Mouse (Mus musculus) CH12.LX (cell line): ENCODE results near the gene Ppp1r16b. TPM values are rescaled to one million over a fixed set of nuclear protein-coding genes. Genes with fewer than 3 reads are reported as not detected.

Experiments
- DNase-seq: peaks from one replicate; pipeline ENCODE4 v3.0.0-alpha.2; 2013; ENCODE audit errors: extremely low read depth
- H3K27ac ChIP-seq: 2 replicates; pipeline ENCODE4 v1.5.1; 2012; ENCODE audit warnings: low read depth, mild to moderate bottlenecking, control low read depth, moderate library complexity; ENCODE audit not compliant: insufficient read depth
- H3K27me3 ChIP-seq: replicated peaks from 2 replicates; pipeline ENCODE3; 2012; ENCODE audit warnings: inconsistent platforms
- H3K36me3 ChIP-seq, 2 experiments: replicated peaks in 1 of 2; 2 replicates each; pipeline versions ENCODE3 to v1.6.1; 2012; ENCODE audit warnings: inconsistent platforms in 1 of 2, low read length in 1 of 2, mild to moderate bottlenecking in 1 of 2, mixed read lengths in 1 of 2, moderate library complexity in 1 of 2; ENCODE audit not compliant: control insufficient read depth in 1 of 2, insufficient read depth in 1 of 2
- H3K4me1 ChIP-seq, 2 experiments: 2 replicates each; pipeline ENCODE4 v1.6.1; 2012; ENCODE audit warnings: inconsistent platforms in 1 of 2, moderate library complexity in 1 of 2; ENCODE audit not compliant: insufficient read depth in 2 of 2, control insufficient read depth in 1 of 2
- H3K4me2 ChIP-seq: 2 replicates; pipeline ENCODE4 v1.6.1; 2012; ENCODE audit warnings: low read depth, mild to moderate bottlenecking, control low read depth; ENCODE audit not compliant: poor library complexity, insufficient read depth, severe bottlenecking
- H3K4me3 ChIP-seq, 3 experiments: fragments of 150-350 bp in 1 of 3; sonication (generic) in 1 of 3; replicated peaks in 1 of 3; 2 replicates each; pipeline versions ENCODE3 to v1.5.1; 2011 to 2012; ENCODE audit warnings: low read depth in 2 of 3, low read length in 2 of 3, mild to moderate bottlenecking in 2 of 3, moderate library complexity in 2 of 3, control low read depth in 1 of 3, improper control_type of control experiment in 1 of 3, inconsistent platforms in 1 of 3, mixed read lengths in 1 of 3; ENCODE audit not compliant: poor library complexity in 1 of 3
- H3K79me2 ChIP-seq: replicated peaks from 2 replicates; pipeline ENCODE4 v1.6.1; 2012; ENCODE audit warnings: mild to moderate bottlenecking, moderate library complexity; ENCODE audit not compliant: control insufficient read depth, poor library complexity, insufficient read depth, severe bottlenecking; ENCODE audit errors: extremely low read depth
- H3K9ac ChIP-seq: 2 replicates; pipeline ENCODE4 v1.6.1; 2012; ENCODE audit warnings: low read depth, mild to moderate bottlenecking, control low read depth, moderate library complexity; ENCODE audit not compliant: insufficient read depth
- H3K9me3 ChIP-seq: replicated peaks from 2 replicates; pipeline ENCODE3; 2012; ENCODE audit warnings: low read length, inconsistent platforms, mixed read lengths
- CHD1 ChIP-seq: IDR thresholded peaks from 2 replicates; pipeline ENCODE4 v1.6.1; 2012; ENCODE audit warnings: low read depth, low read length, improper control_type of control experiment, inconsistent platforms
- CHD2 ChIP-seq: IDR thresholded peaks from 2 replicates; pipeline ENCODE4 v1.6.1; 2011; ENCODE audit warnings: low read length, improper control_type of control experiment
- CTCF ChIP-seq, 2 experiments: IDR thresholded peaks in 1 of 2; conservative IDR thresholded peaks in 1 of 2; 2 replicates each; pipeline ENCODE4 v1.5.1; 2011 to 2012; ENCODE audit warnings: low read depth in 2 of 2, low read length in 2 of 2, improper control_type of control experiment in 1 of 2, inconsistent platforms in 1 of 2, mild to moderate bottlenecking in 1 of 2, moderate library complexity in 1 of 2
- E2F4 ChIP-seq: IDR thresholded peaks from 2 replicates; pipeline ENCODE4 v1.6.1; 2011; ENCODE audit warnings: low read depth, low read length, improper control_type of control experiment; ENCODE audit not compliant: insufficient replicate concordance
- ETS1 ChIP-seq: conservative IDR thresholded peaks from 2 replicates; pipeline ENCODE4 v1.6.1; 2012; ENCODE audit warnings: low read depth, mild to moderate bottlenecking, inconsistent platforms, low read length, improper control_type of control experiment, moderate library complexity
- HCFC1 ChIP-seq: IDR thresholded peaks from 2 replicates; pipeline ENCODE4 v1.6.1; 2012; ENCODE audit warnings: low read depth, mild to moderate bottlenecking, inconsistent platforms, low read length, improper control_type of control experiment
- KAT2A ChIP-seq: IDR thresholded peaks from 2 replicates; pipeline ENCODE4 v1.6.1; 2012; ENCODE audit warnings: low read length, improper control_type of control experiment, inconsistent platforms; ENCODE audit not compliant: insufficient replicate concordance
- MAX ChIP-seq: IDR thresholded peaks from 2 replicates; pipeline ENCODE4 v1.6.1; 2011; ENCODE audit warnings: low read length, improper control_type of control experiment
- MXI1 ChIP-seq: IDR thresholded peaks from 2 replicates; pipeline ENCODE4 v1.6.1; 2011; ENCODE audit warnings: mild to moderate bottlenecking, low read depth, low read length, improper control_type of control experiment
- RAD21 ChIP-seq: IDR thresholded peaks from 2 replicates; pipeline ENCODE4 v1.6.1; 2011; ENCODE audit warnings: low read depth, mild to moderate bottlenecking, low read length, improper control_type of control experiment, moderate library complexity
- SIN3A ChIP-seq: IDR thresholded peaks from 2 replicates; pipeline ENCODE4 v1.6.1; 2012; ENCODE audit warnings: low read length, improper control_type of control experiment, inconsistent platforms
- SMC3 ChIP-seq: IDR thresholded peaks from 2 replicates; pipeline ENCODE4 v1.6.1; 2011; ENCODE audit warnings: low read depth, low read length, improper control_type of control experiment
- TBP ChIP-seq: conservative IDR thresholded peaks from 2 replicates; pipeline ENCODE4 v1.6.1; 2011; ENCODE audit warnings: low read depth, low read length, improper control_type of control experiment
- USF1 ChIP-seq: IDR thresholded peaks from 2 replicates; pipeline ENCODE4 v1.6.1; 2014; ENCODE audit warnings: low read depth, mild to moderate bottlenecking, inconsistent platforms, low read length, improper control_type of control experiment
- ZC3H11A ChIP-seq: IDR thresholded peaks from 2 replicates; pipeline ENCODE4 v1.6.1; 2012; ENCODE audit warnings: low read depth, mild to moderate bottlenecking, inconsistent platforms, low read length, improper control_type of control experiment
- ZMIZ1 ChIP-seq: IDR thresholded peaks from 2 replicates; pipeline ENCODE4 v1.6.1; 2012; ENCODE audit warnings: low read depth, mild to moderate bottlenecking, inconsistent platforms, low read length, improper control_type of control experiment
- ZNF384 ChIP-seq: IDR thresholded peaks from 2 replicates; pipeline ENCODE4 v1.6.1; 2012; ENCODE audit warnings: low read depth, low read length, improper control_type of control experiment, inconsistent platforms
- dilution Hi-C: fragments of 300-500 bp; cut with MboI; formaldehyde crosslinking; loops from 2 replicates; pipeline ENCODE4 v1.14.3; 2020; ENCODE audit warnings: low sequenced_read_pairs; ENCODE audit not compliant: extremely low pct_unique_long_range_greater_than_20kb, extremely low pct_ligation_motif_present
- in situ Hi-C: fragments of 300-500 bp; cut with MboI; formaldehyde crosslinking; loops from 3 replicates; pipeline ENCODE4 v1.14.3; 2019; ENCODE audit warnings: low sequenced_read_pairs, low pct_ligation_motif_present, low pct_unique_long_range_greater_than_20kb, mixed read lengths
- polyA plus RNA-seq: library from polyadenylated mRNA; unstranded; fragments of >175 nt; gene quantifications from 2 replicates; pipeline ENCODE4 v1.2.1, GENCODE M21; 2012; ENCODE audit warnings: low read depth; ENCODE audit not compliant: insufficient read length
- total RNA-seq, 2 experiments: library from RNA; depleted of rRNA; stranded (reverse); fragments of 300-350 nt in 1 of 2; fragments of >200 nt in 1 of 2; gene quantifications; 2 replicates each; pipeline ENCODE4 v1.2.3; 2012 to 2014

The Ppp1r16b gene
- total and polyA plus RNA-seq, 3 experiments: 37.7 to 55.7 (median 52.0) TPM

- TF ChIP-seq ZMIZ1: 0 out of 2 replicates have a peak, but pooled peaks have one; percentile 51
Observed at GRCm38 (mm10) chr2:158722991-158723551, 57.9 kb downstream of the Ppp1r16b start (continued).

DNA sequence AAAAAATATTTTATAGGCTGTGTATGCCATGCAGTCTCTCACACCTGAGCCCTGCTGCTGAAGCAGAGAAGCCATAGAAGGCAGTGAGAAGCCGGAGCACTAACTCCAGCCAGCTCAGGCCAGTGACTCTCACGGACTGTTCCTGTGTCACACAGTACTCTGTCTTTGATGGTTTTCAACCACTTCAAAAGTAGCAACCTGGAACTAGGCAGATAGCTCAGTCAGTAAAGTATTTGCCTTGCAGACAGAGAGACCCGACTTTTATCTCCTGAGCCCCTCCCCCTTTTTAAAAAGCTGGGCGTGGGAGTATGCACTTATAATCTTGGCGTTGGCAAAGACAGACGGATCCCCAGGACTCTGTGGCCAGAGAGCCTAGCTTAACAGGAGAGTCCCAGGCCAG, 58.6 kb downstream of the Ppp1r16b start:
- Histone ChIP-seq H3K27me3 (no peaks in the 10 kb centered on the region), H3K27ac (peak overlapping the region; percentile 91), H3K36me3 (peaks cover 21 to 63% of the 10 kb centered on the region in 2 experiments), H3K9me3 (no peaks in the 10 kb centered on the region), H3K4me3 (no peak overlapping the region), H3K4me2 (peak overlapping the region; percentile 47), H3K4me1 (peaks cover 41 to 88% of the 10 kb centered on the region in 2 experiments), H3K79me2 (peaks cover 69% of the 10 kb centered on the region), H3K9ac (peak overlapping the region; percentile 51)
- in situ Hi-C loops (no loop called here), dilution Hi-C loops (no loop called here)
- TF ChIP-seq MXI1 (no peak), CHD1 (no peak; the same call in 1 of the 2 replicates), KAT2A (no peak), MAX (no peak), ETS1 (no peak), TBP (no peak), CHD2 (no peak), CTCF (conservative IDR thresholded peaks at IDR 0.05 in 1 of 2, IDR thresholded peaks at IDR 0.05 in 1 of 2; ENCODE audit: low read depth in 2 of 2, low read length in 2 of 2) (no peak), ZNF384 (no peak), E2F4 (no peak), HCFC1 (no peak), USF1 (no peak), SIN3A (no peak; the same call in 1 of the 2 replicates), ZC3H11A (no peak)
- DNase-seq: no peak

DNA sequence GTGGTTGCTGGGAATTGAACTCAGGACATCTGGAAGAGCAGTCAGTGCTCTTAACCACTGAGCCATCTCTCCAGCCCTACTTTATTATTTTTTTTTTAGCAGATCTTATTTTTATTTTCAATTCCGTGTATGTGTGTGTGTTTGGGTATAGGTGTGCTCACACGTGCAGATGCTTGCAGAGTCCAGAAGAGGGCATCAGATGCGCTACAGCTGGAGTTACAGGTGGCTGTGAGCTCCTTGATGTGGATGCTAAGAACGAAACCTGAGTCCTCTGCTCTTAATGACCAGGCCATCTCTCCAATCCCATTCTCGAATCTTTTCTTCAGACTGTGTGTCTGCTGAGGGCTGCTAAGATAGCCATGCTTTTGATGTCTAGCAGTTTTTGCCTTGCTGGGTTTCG, 61.1 kb downstream of the Ppp1r16b start:
- H3K9ac ChIP-seq: no peak overlapping the region
- in situ Hi-C loops (no loop called here), dilution Hi-C loops (no loop called here)
- no peak overlapping the region for H3K27ac ChIP-seq
- H3K27me3 ChIP-seq: no peaks in the 10 kb centered on the region
- H3K4me3 ChIP-seq: no peak overlapping the region
- peaks cover 26 to 73% of the 10 kb centered on the region in 2 experiments for H3K36me3 ChIP-seq
- peaks cover 77% of the 10 kb centered on the region for H3K79me2 ChIP-seq
- H3K4me1 ChIP-seq: peaks cover 25 to 89% of the 10 kb centered on the region in 2 experiments
- no peak overlapping the region for H3K4me2 ChIP-seq
- DNase-seq: no peak
- H3K9me3 ChIP-seq: no peaks in the 10 kb centered on the region
- TF ChIP-seq CTCF (conservative IDR thresholded peaks at IDR 0.05 in 1 of 2, IDR thresholded peaks at IDR 0.05 in 1 of 2; ENCODE audit: low read depth in 2 of 2, low read length in 2 of 2): peak in 1 of 2 experiments; percentile 42; a peak in 3 of 4 replicates
- TF ChIP-seq SMC3: peak; percentile 26
- no peak for TF ChIP-seq MXI1
- peak; percentile 17; the same call in 1 of the 2 replicates for TF ChIP-seq RAD21
